Mouse (Mus musculus) NIH3T3 (cell line): ENCODE data around the gene Gm39115.

Experiments
- DNase-seq: peaks from one replicate; pipeline ENCODE4 v3.0.0-alpha.2; 2012; ENCODE audit warnings: low read depth

The Gm39115 gene

GRCm38 (mm10) chr7:142095183-142095931, 40.5 kb downstream of the Gm39115 start, which contains the start of gene Dusp8:
TSS of gene Dusp8 (minus strand) at chr7:142095843.
- peak; percentile 78 for DNase-seq

DNA sequence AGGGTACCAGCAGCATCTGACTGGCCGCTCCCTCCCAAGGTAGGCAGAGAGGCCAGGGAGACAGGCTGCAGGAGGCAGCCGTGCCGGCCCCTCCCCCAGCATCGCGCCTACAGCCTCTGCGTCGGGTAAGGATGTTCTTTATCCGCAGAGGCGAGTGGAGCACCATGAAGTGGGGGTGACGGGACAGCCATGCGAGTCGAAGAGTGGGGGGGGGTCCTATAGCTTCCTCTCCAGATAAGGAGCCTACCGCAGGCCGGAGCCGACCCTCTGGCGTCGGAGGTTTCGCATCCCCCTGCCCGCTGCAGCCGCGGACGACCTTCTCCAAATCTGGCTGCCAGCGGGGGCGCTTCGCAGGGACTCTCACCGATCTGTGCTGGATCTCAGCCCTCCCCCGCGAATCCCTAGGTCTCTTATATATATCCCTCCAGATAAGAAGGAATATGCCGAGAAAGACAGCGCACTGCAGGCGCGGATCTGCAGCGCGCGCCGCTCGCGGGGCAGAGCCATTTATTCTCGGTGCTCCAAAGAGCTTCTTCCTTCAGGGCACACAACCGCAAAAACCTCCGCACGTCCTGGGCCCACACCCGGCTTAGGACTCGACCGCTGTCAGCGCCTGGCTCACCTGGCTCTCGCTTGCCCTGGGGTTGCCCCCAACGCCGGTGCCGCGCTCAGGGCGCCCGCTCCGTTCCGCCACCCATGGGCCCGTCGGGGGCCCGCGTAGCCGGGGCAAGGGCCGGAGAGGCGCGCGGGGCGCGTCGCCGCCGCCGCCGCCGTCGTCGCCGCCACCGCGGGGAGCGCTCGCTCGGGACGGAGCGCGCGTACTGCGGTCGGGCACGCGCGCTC, 41.3 kb downstream of the Gm39115 start:
- no peak for DNase-seq

DNA sequence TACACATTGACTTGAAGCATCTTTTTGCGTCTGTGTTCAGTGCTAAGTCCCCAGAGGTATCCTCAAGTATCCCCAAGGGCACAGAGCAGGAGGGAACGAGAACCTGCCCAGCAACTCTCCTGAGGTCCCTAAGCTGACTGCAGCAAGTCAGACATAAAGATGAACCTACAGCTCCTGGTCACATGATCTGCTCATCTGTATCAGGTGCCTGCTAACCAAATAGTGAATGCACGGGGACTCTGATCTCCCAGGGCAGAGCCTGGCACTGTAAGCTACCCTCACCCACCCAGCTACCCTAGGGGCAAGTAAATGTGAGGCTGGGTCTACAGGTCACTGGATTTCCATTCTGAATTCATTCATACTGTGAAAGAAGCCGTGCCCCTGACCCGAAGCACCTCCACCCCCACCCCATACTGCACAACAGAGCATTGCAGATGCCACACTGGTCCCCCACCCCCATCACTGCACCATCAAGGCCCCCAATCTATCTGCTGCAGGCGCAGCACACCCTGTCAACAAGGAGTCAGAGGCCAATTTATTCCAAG, 42.1 kb downstream of the Gm39115 start:
- DNase-seq: no peak

DNA sequence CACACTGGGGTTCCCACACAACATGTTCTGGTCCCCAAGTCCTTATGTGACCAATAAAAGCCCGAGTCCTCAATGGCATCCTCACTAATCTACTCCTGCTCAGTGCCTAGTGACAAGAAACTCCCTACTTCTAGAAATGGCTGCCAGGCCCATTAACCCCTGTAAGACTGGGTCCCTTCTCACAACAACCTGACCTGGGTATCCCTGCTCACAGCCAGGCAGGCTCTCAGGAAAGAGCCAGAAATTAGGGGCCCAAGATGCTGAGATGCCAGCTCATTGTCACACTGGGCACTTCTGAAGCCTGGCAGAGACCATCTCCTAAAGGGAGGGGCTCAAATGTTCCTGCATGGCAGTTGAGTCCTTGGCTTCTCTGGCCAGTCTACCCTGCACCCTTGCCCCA, 42.8 kb downstream of the Gm39115 start:
- no peak for DNase-seq

GRCm38 (mm10) chr7:142091848-142092247, 44.0 kb downstream of the Gm39115 start:
- no peak for DNase-seq

- DNase-seq: no peak
Observed at GRCm38 (mm10) chr7:142089648-142090447, 46.0 kb downstream of the Gm39115 start.

GRCm38 (mm10) chr7:142088886-142089285, 46.9 kb downstream of the Gm39115 start:
- peak; percentile 69 for DNase-seq

DNA sequence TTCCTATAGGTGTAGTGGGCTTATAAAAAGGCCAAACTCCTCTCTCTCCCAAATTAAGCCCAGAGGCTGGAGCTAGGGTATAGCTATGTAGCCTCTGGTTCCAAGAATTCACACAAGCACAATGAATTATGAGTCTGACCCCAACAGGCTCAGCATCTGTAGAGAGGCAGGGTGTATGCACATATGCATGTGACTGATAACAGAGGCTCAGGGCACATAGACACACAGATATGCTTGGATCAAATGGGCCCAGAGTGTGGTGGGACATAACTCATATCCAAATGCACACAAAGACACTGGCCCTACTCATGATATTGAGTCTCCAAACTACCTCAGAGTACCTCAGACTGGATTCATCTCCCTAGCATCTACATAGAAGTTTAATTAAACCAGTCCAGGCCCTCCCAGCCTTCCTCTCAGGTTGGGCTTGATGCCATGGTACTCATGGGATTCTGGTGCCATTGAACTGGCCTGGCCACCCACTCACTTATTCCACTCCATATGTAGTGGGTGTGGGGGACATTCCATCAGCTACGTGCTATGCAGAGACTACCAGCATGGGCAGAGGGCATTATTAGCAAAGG, 48.7 kb downstream of the Gm39115 start:
- DNase-seq: no peak

DNA sequence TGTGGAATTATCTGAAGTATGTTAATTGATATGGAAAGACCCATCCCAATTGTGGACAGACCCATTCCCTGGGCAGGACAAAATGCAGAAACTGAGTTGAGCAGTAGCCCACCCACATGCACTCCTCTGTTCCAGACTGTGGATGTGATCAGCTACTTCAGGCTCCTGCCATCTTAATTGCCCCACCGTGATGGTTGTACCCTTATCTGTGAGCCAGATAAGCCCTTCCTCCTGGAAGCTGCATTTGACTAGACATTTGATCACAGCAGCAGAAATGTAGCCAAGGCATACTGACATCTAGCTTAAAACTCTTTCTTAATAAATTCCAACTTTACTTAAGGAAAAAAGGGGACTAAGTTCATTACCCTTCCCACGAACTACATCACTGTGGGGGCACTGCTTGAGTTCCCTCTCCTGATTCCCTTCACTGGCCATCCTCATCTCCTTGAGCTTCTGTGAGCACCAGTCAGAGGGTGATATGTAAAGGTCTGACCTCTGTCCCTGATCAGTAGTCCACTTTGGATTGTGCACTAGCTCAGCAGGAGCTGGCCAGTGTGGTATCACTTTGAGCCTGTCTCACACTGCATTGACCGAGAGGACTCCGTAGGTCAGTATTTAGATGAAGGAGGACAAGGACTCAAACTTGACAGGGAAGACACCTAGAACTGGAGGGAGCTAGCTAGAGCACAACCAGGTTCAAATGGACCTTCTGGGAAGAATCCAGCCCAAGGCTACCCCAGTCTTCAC, 49.5 kb downstream of the Gm39115 start:
- DNase-seq: no peak
